ENCODE assay signal across 7 mouse cellular contexts in genomic region chr2:152847815-152848302, GRCm38 (mm10). TPM values are rescaled to one million over a fixed set of nuclear protein-coding genes. Genes with fewer than 3 reads are reported as not detected.
DNase-seq lines count a peak whose midpoint lies in the region; ATAC-seq lines count a peak whose summit lies in the region.

TSS of gene Tpx2 (plus strand) at chr2:152847964.

- H3K9me3 ChIP-seq in intestine, embryonic 15.5 days = no peaks in the 10 kb centered on the region
- no peaks in the 10 kb centered on the region for H3K9me3 ChIP-seq in midbrain, embryonic 10.5 days (replicated peaks)

- peaks cover 2% of the 10 kb centered on the region for H3K4me1 ChIP-seq in intestine, embryonic 15.5 days (replicated peaks)
- peaks cover 26% of the 10 kb centered on the region for H3K4me1 ChIP-seq in midbrain, embryonic 10.5 days

- peak; percentile 99 for ATAC-seq in intestine, embryonic 15.5 days

- H3K27ac ChIP-seq in intestine, embryonic 15.5 days = peak within 1 kb of the TSS; percentile 76
- H3K27ac ChIP-seq in midbrain, embryonic 10.5 days (replicated peaks) = peak within 1 kb of the TSS; percentile 96

- H3K4me3 ChIP-seq in intestine, embryonic 15.5 days (replicated peaks) = peak within 1 kb of the TSS; percentile 69
- H3K4me3 ChIP-seq in midbrain, embryonic 10.5 days = peak within 1 kb of the TSS; percentile 85

- 0 out of 2 replicates have a peak, but pooled peaks cover 2% of the 10 kb centered on the region for H3K36me3 ChIP-seq in intestine, embryonic 15.5 days
- H3K36me3 ChIP-seq in midbrain, embryonic 10.5 days = peaks cover 36% of the 10 kb centered on the region

- WGBS in intestine, embryonic 15.5 days = under 1% methylated on average over 34 of the region's 34 CpGs
- WGBS in midbrain, embryonic 10.5 days = under 1% methylated on average over 34 of the region's 34 CpGs

- intact Hi-C loops in gastrocnemius, postnatal 36 days (cut with DNase I) = no loop called here
- intact Hi-C loops in left cerebral cortex, postnatal 25 days (cut with DNase I) = no loop called here

- H3K4me2 ChIP-seq in intestine, embryonic 15.5 days (replicated peaks) = peak within 1 kb of the TSS; percentile 55

- no peaks in the 10 kb centered on the region for H3K27me3 ChIP-seq in intestine, embryonic 15.5 days (replicated peaks)
- H3K27me3 ChIP-seq in midbrain, embryonic 10.5 days (ENCODE audit: low read depth, poor library complexity, severe bottlenecking) = no peaks in the 10 kb centered on the region

- DNase-seq in adrenal gland, adult 2 months = peak; percentile 97
- DNase-seq in embryo, embryonic 11.5 days (ENCODE audit: low read depth, low spot score) = peak; percentile 99
- peak; percentile 92 to 96 for DNase-seq in gastrocnemius, postnatal 36 days
- peak; percentile 97 to 99 for DNase-seq in left cerebral cortex, postnatal 25 days (ENCODE audit: low spot score in 2 of 2)
- DNase-seq in midbrain, embryonic 10.5 days (ENCODE audit: low spot score) = peak; percentile 99
- DNase-seq in right cerebral cortex, postnatal 4 days = peak; percentile 95

- H3K9ac ChIP-seq in intestine, embryonic 15.5 days = peak within 1 kb of the TSS; percentile 70

RNA-seq across cellular contexts. Expression of gene Tpx2, which starts in this region (rescaled TPM):
- 1 to 10 TPM; 2.0 to 4.2 TPM for total RNA-seq in adrenal gland, adult 2 months (2021)
- 0.18 and 0.40 TPM in 2 replicates for polyA plus RNA-seq in adrenal gland, adult 2 months (2012; rRNA removed)
- 1 to 10 TPM; 1.4 to 1.9 TPM for total RNA-seq in gastrocnemius, postnatal 36 days (2021)
- polyA plus RNA-seq in intestine, embryonic 15.5 days (2015; fragmentation: Nextera tagmentation; extraction: Ambion mirVana) = 60.1 and 67.6 TPM in 2 replicates
- total RNA-seq in left cerebral cortex, postnatal 25 days (2021) = 1 to 10 TPM; 1.7 to 2.2 TPM
- polyA plus RNA-seq in midbrain, embryonic 10.5 days (2016; fragmentation: Nextera tagmentation; extraction: Ambion mirVana) = 153 TPM in 2 replicates

Comparison
In these comparisons a context has a peak if more than half of its experiments do, and no peak if none do; other contexts are left out.
1. Peak in every context shown above with its lines: DNase-seq, ATAC-seq, H3K4me3 ChIP-seq and H3K27ac ChIP-seq.
2. RNA of gene Tpx2 (polyA plus RNA-seq): 153 TPM in midbrain, embryonic 10.5 days and 60.1 to 67.6 TPM in intestine, embryonic 15.5 days; 0.18 to 0.40 TPM in adrenal gland, adult 2 months; every median in the first group is over 10 times any median in the second.